Mouse (Mus musculus): Measurements from ENCODE around the gene Dlg2.
A peak's percentile ranks its signal among the peaks of the same experiment; 100 is the strongest.

Gene Dlg2

GRCm38 (mm10) chr7:92115237-92115871 lies 1638.9 kb downstream of the Dlg2 start:
- DNase-seq = no peak

- no peak for DNase-seq
These were observed 1646.8 kb downstream of the Dlg2 start for GRCm38 (mm10) chr7:92123276-92123675.

GRCm38 (mm10) chr7:92125886-92126285 lies 1649.4 kb downstream of the Dlg2 start:
- no peak for DNase-seq

- no peak for DNase-seq
These were observed 1657.8 kb downstream of the Dlg2 start for GRCm38 (mm10) chr7:92134301-92134700.

- DNase-seq = no peak
These were observed 1659.2 kb downstream of the Dlg2 start for GRCm38 (mm10) chr7:92135624-92136023.

GRCm38 (mm10) chr7:92140051-92140817 lies 1663.8 kb downstream of the Dlg2 start:
- no peak for DNase-seq

- DNase-seq = no peak
These were observed 1671.0 kb downstream of the Dlg2 start for GRCm38 (mm10) chr7:92147499-92147898.

- no peak for DNase-seq
These were observed 1674.3 kb downstream of the Dlg2 start for GRCm38 (mm10) chr7:92150768-92151167.

GRCm38 (mm10) chr7:92154603-92155002 lies 1678.1 kb downstream of the Dlg2 start:
- no peak for DNase-seq

GRCm38 (mm10) chr7:92163150-92163549 lies 1686.7 kb downstream of the Dlg2 start:
- no peak for DNase-seq

GRCm38 (mm10) chr7:92164316-92164715 lies 1687.8 kb downstream of the Dlg2 start:
- no peak for DNase-seq

- no peak for DNase-seq
These were observed 1688.5 kb downstream of the Dlg2 start for GRCm38 (mm10) chr7:92164875-92165518.

- no peak for DNase-seq
These were observed 1703.6 kb downstream of the Dlg2 start for GRCm38 (mm10) chr7:92180029-92180428.

- no peak for DNase-seq
These were observed 1704.4 kb downstream of the Dlg2 start for GRCm38 (mm10) chr7:92180591-92181587.

- no peak for DNase-seq
These were observed 1705.6 kb downstream of the Dlg2 start for GRCm38 (mm10) chr7:92181959-92182612.

- DNase-seq = no peak
These were observed 1708.0 kb downstream of the Dlg2 start for GRCm38 (mm10) chr7:92184371-92185059.

- DNase-seq = no peak
These were observed 1709.9 kb downstream of the Dlg2 start for GRCm38 (mm10) chr7:92186341-92186740.

GRCm38 (mm10) chr7:92189149-92189548 lies 1712.7 kb downstream of the Dlg2 start:
- DNase-seq = peak; percentile 47

GRCm38 (mm10) chr7:92196004-92196403 lies 1719.5 kb downstream of the Dlg2 start:
- DNase-seq = no peak

GRCm38 (mm10) chr7:92197621-92198020 lies 1721.1 kb downstream of the Dlg2 start:
- DNase-seq = no peak

GRCm38 (mm10) chr7:92199131-92199530 lies 1722.7 kb downstream of the Dlg2 start:
- no peak for DNase-seq

GRCm38 (mm10) chr7:92210701-92211100 lies 1734.2 kb downstream of the Dlg2 start:
- DNase-seq = no peak

Measured in layer of hippocampus, adult 9-11 months (tissue).